Mouse (Mus musculus): Measurements from ENCODE around the gene Adgrl1. TPM values are rescaled to one million over a fixed set of nuclear protein-coding genes. Genes with fewer than 3 reads are reported as not detected.

The Adgrl1 gene
- polyA plus RNA-seq, 2 experiments: 38.5 to 123 TPM

- H3K9ac ChIP-seq (ENCODE audit: low read depth, low read length, severe bottlenecking): peak overlapping the region; percentile 38; the same call in 1 of the 2 replicates
- no peak for ATAC-seq (ENCODE audit: low FRiP score, low read depth)
- 4% methylated on average over 26 of the region's 26 CpGs for WGBS
These were observed 2.7 kb upstream of the Adgrl1 start for GRCm38 (mm10) chr8:83897211-83897610.

GRCm38 (mm10) chr8:83898456-83898855, 1.4 kb upstream of the Adgrl1 start:
- H3K36me3 ChIP-seq (ENCODE audit: control insufficient read depth, insufficient read depth, low read length): no peaks in the 10 kb centered on the region
- H3K27ac ChIP-seq (replicated peaks; ENCODE audit: low read depth, low read length): peak overlapping the region; percentile 98
- DNase-seq (ENCODE audit: low spot score) (peak; percentile 53), ATAC-seq (ENCODE audit: low FRiP score, low read depth) (no peak)
- no peaks in the 10 kb centered on the region for H3K27me3 ChIP-seq (ENCODE audit: control insufficient read depth, insufficient read depth, low read length)
- no peak for TF ChIP-seq POLR2A (IDR thresholded peaks at IDR 0.05; ENCODE audit: borderline replicate concordance, extremely low read depth, insufficient read depth, insufficient read length)
- H3K4me3 ChIP-seq (replicated peaks; ENCODE audit: low read length): peak overlapping the region; percentile 95
- peak overlapping the region; percentile 74 for H3K4me2 ChIP-seq (replicated peaks; ENCODE audit: low read depth, low read length, severe bottlenecking)
- 3% methylated on average over 10 of the region's 10 CpGs for WGBS
- peaks cover 37% of the 10 kb centered on the region for H3K4me1 ChIP-seq (ENCODE audit: control insufficient read depth, insufficient read depth, low read length)
- H3K9ac ChIP-seq (ENCODE audit: low read depth, low read length, severe bottlenecking): peak overlapping the region; percentile 49
- no peaks in the 10 kb centered on the region for H3K9me3 ChIP-seq (ENCODE audit: control insufficient read depth, low read length)

More at GRCm38 (mm10) chr8:83897211-83897610, 2.7 kb upstream of the Adgrl1 start:
- Histone ChIP-seq H3K4me1 (ENCODE audit: control insufficient read depth, insufficient read depth, low read length) (peaks cover 24% of the 10 kb centered on the region), H3K4me2 (replicated peaks; ENCODE audit: low read depth, low read length, severe bottlenecking) (peak overlapping the region; percentile 74), H3K9me3 (ENCODE audit: control insufficient read depth, low read length) (no peaks in the 10 kb centered on the region), H3K27ac (replicated peaks; ENCODE audit: low read depth, low read length) (no peak overlapping the region), H3K4me3 (replicated peaks; ENCODE audit: low read length) (peak overlapping the region; percentile 28), H3K27me3 (ENCODE audit: control insufficient read depth, insufficient read depth, low read length) (no peaks in the 10 kb centered on the region), H3K36me3 (ENCODE audit: control insufficient read depth, insufficient read depth, low read length) (no peaks in the 10 kb centered on the region)
- no peak for TF ChIP-seq POLR2A (IDR thresholded peaks at IDR 0.05; ENCODE audit: borderline replicate concordance, extremely low read depth, insufficient read depth, insufficient read length)
- peak; percentile 30 for DNase-seq (ENCODE audit: low spot score)

GRCm38 (mm10) chr8:83898985-83899362, 931 bp upstream of the Adgrl1 start:
- H3K4me1 ChIP-seq (ENCODE audit: control insufficient read depth, insufficient read depth, low read length): peaks cover 42% of the 10 kb centered on the region
- H3K36me3 ChIP-seq (ENCODE audit: control insufficient read depth, insufficient read depth, low read length): no peaks in the 10 kb centered on the region
- H3K9ac ChIP-seq (ENCODE audit: low read depth, low read length, severe bottlenecking): peak overlapping the region; percentile 87
- 0 out of 2 replicates have a peak, but pooled peaks have one; percentile 5 for TF ChIP-seq POLR2A (IDR thresholded peaks at IDR 0.05; ENCODE audit: borderline replicate concordance, extremely low read depth, insufficient read depth, insufficient read length)
- no peaks in the 10 kb centered on the region for H3K9me3 ChIP-seq (ENCODE audit: control insufficient read depth, low read length)
- peak overlapping the region; percentile 95 for H3K4me3 ChIP-seq (replicated peaks; ENCODE audit: low read length)
- ATAC-seq (ENCODE audit: low FRiP score, low read depth) (peak; percentile 63), DNase-seq (ENCODE audit: low spot score) (peak; percentile 92)
- H3K27ac ChIP-seq (replicated peaks; ENCODE audit: low read depth, low read length): peak overlapping the region; percentile 98
- no peaks in the 10 kb centered on the region for H3K27me3 ChIP-seq (ENCODE audit: control insufficient read depth, insufficient read depth, low read length)
- H3K4me2 ChIP-seq (replicated peaks; ENCODE audit: low read depth, low read length, severe bottlenecking): peak overlapping the region; percentile 74
- WGBS: under 1% methylated on average over 13 of the region's 13 CpGs

GRCm38 (mm10) chr8:83900266-83900956, 506 bp downstream of the Adgrl1 start:
- 10% methylated on average over 17 of the region's 100 CpGs for WGBS
- Histone ChIP-seq H3K36me3 (ENCODE audit: control insufficient read depth, insufficient read depth, low read length) (no peaks in the 10 kb centered on the region; the same call in 1 of the 2 replicates), H3K4me2 (replicated peaks; ENCODE audit: low read depth, low read length, severe bottlenecking) (peak overlapping the region; percentile 74), H3K9ac (ENCODE audit: low read depth, low read length, severe bottlenecking) (peak overlapping the region; percentile 87), H3K4me3 (replicated peaks; ENCODE audit: low read length) (peak overlapping the region; percentile 95), H3K4me1 (ENCODE audit: control insufficient read depth, insufficient read depth, low read length) (peaks cover 42% of the 10 kb centered on the region), H3K27me3 (ENCODE audit: control insufficient read depth, insufficient read depth, low read length) (no peaks in the 10 kb centered on the region), H3K9me3 (ENCODE audit: control insufficient read depth, low read length) (no peaks in the 10 kb centered on the region), H3K27ac (replicated peaks; ENCODE audit: low read depth, low read length) (peak overlapping the region; percentile 98)
- ATAC-seq (ENCODE audit: low FRiP score, low read depth): 0 out of 2 replicates have a peak, but pooled peaks have one; percentile 0
- no peak for TF ChIP-seq POLR2A (IDR thresholded peaks at IDR 0.05; ENCODE audit: borderline replicate concordance, extremely low read depth, insufficient read depth, insufficient read length)
- DNase-seq (ENCODE audit: low spot score): peak; percentile 22

GRCm38 (mm10) chr8:83900957-83901270, 1.0 kb downstream of the Adgrl1 start:
- ATAC-seq (ENCODE audit: low FRiP score, low read depth) (no peak), DNase-seq (ENCODE audit: low spot score) (peak; percentile 5)
- H3K27me3 ChIP-seq (ENCODE audit: control insufficient read depth, insufficient read depth, low read length): no peaks in the 10 kb centered on the region
- peak overlapping the region; percentile 98 for H3K27ac ChIP-seq (replicated peaks; ENCODE audit: low read depth, low read length)
- 0% methylated on average over 22 of the region's 40 CpGs for WGBS
- H3K9ac ChIP-seq (ENCODE audit: low read depth, low read length, severe bottlenecking): peak overlapping the region; percentile 87
- H3K4me2 ChIP-seq (replicated peaks; ENCODE audit: low read depth, low read length, severe bottlenecking): peak overlapping the region; percentile 74
- H3K36me3 ChIP-seq (ENCODE audit: control insufficient read depth, insufficient read depth, low read length): no peaks in the 10 kb centered on the region; the same call in 1 of the 2 replicates
- H3K4me1 ChIP-seq (ENCODE audit: control insufficient read depth, insufficient read depth, low read length): peaks cover 42% of the 10 kb centered on the region
- no peak for TF ChIP-seq POLR2A (IDR thresholded peaks at IDR 0.05; ENCODE audit: borderline replicate concordance, extremely low read depth, insufficient read depth, insufficient read length)
- H3K9me3 ChIP-seq (ENCODE audit: control insufficient read depth, low read length): no peaks in the 10 kb centered on the region
- peak overlapping the region; percentile 95 for H3K4me3 ChIP-seq (replicated peaks; ENCODE audit: low read length)

Data from limb, embryonic 14.5 days (tissue).